Mouse (Mus musculus) activated CD4-positive, CD25-positive, alpha-beta regulatory T cell, adult 4 months (primary cell): ENCODE measurements around the gene Nod2. TPM values are rescaled to one million over a fixed set of nuclear protein-coding genes. Genes with fewer than 3 reads are reported as not detected.

Source experiments
- ATAC-seq: one replicate; pipeline ENCODE4 v1.8.0; 2017
- polyA plus RNA-seq, 2 experiments: library from polyadenylated mRNA; unstranded; fragments of 100-300 nt; shearing (Covaris generic); gene quantifications; one replicate each; pipeline ENCODE4 v1.2.1; 2017

Gene Nod2
- 1 to 10 TPM; 2.5 to 3.6 TPM for polyA plus RNA-seq

- no peak for ATAC-seq
These were observed at the start of gene Nod2 for GRCm38 (mm10) chr8:88646837-88647778. Gene Nod2, plus strand, starts transcription at chr8:88647315.

DNA sequence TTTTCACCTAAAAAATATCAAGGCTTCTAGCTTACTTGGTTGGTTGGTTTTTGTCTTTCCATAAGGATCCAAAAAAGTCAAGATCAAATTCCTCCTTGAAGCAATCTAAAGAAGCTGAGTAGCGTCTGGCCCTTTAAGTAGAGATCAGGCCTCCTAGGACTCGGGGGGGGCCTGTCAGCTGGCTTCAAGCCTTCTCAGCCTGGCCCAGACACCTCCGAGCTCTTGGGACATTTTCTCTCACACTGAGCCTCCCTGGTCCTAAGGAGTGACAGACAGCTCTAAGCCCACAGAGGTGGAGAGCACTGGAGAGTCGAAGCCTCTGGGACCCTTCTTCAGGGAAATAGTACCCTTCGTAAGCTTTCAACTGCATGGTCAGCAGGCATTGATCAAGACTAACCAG is 48.5 kb upstream of the Nod2 start:
- ATAC-seq: no peak

- no peak for ATAC-seq
These were observed 47.6 kb upstream of the Nod2 start for GRCm38 (mm10) chr8:88599491-88599890.

- no peak for ATAC-seq
These were observed 43.6 kb upstream of the Nod2 start for GRCm38 (mm10) chr8:88603446-88603989.

GRCm38 (mm10) chr8:88604065-88605038 is 42.8 kb upstream of the Nod2 start:
- ATAC-seq: no peak

GRCm38 (mm10) chr8:88605361-88606040 is 41.6 kb upstream of the Nod2 start:
- ATAC-seq: no peak

GRCm38 (mm10) chr8:88609036-88609435 is 38.1 kb upstream of the Nod2 start:
- no peak for ATAC-seq

DNA sequence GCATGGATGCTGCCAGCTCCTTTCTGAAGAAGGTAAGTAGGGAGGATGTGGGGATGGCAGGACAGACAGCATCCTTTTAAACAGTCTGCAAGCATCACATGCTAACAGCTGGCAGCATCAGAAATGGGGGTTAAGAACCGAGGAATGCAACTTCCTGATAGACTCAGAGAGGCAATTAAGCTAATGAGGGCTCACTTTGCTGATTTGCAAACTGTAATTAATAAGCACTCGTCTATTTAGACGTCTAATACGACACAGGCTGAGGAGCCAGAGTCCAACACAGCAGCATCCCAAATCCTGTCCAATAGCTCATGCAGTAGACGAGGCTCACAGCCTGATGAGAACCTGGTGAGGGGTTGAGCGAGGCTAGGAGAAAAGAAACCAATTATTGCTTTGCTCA is 36.8 kb upstream of the Nod2 start:
- ATAC-seq: no peak

- no peak for ATAC-seq
These were observed 32.1 kb upstream of the Nod2 start for GRCm38 (mm10) chr8:88614981-88615380.

DNA sequence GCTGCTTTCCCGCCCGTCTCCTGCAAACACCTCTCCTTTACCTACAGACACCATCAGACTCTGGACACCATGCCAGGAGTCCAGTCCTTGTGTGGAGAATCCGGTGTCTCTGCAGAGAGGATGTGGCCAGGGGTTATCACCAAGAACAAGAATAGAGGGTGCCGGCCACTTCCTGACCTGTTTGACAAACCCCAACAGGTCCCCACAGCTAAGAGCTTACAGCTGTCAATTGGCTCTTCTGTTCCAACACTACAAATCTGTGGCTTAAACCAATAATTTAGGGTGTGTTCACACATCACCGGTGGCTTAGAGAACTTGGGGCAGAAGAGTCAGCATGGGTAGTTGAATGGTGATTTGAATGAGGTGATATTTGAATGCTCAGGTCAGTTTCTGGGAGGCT is 28.5 kb upstream of the Nod2 start:
- no peak for ATAC-seq

GRCm38 (mm10) chr8:88619513-88619912 is 27.6 kb upstream of the Nod2 start:
- no peak for ATAC-seq

GRCm38 (mm10) chr8:88620931-88621330 is 26.2 kb upstream of the Nod2 start:
- ATAC-seq: no peak

DNA sequence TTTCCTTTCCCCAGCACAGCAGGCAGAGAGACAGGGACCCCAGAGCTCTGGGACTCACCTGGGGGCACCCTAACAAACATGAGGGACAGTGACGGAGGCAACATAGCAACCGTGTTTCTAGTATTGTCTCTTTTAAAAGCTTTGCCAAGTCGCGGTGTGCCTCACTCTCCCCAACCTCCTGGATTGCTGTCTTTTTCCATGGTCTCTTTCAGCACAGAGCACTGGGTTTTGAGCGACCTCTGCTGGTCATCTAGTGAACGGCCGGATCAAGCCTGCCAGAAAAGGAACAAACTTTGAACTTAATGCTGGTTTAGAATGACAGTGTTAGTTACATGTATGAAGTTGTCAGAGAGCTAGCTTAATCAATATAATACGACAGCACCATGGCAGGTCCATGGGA is 25.7 kb upstream of the Nod2 start:
- ATAC-seq: peak; percentile 37

DNA sequence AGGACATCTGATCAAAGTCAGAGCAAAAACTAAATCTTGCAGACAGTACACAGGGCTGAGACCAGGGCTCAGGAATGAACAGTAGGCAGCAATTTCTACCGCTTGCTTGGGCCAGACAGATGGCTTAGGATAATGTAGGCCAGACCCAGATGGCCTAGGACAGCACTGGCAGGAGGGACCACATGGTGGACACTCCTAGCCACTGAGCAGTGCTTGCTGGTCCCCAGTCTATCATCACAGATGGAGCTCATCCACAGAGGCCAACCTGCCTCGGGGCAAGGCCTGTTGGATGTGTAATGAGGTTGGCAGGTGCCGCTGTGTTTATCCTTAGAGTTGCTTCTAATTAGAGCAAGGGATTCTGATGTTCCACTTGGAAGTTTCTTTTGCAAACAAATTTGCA is 23.8 kb upstream of the Nod2 start:
- ATAC-seq: no peak

DNA sequence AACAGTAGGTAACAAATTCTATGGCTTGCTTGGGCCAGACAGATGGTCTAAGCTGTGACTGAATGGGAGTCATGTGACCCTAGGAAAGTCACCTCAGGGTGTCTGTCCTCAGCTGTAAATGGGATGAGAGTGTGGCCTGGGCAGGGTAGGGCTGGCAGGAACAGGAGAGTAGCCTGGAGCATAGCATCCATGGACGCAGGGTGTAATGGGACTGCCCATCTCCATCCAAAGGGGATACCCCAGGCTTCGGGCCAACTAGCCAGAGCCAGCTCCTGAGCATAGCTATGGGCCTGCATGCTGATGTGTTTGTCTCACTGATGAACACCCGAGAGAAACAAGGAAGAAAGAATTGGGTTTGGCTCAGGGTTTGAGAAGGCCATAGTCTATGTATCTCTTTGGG is 22.8 kb upstream of the Nod2 start:
- no peak for ATAC-seq

DNA sequence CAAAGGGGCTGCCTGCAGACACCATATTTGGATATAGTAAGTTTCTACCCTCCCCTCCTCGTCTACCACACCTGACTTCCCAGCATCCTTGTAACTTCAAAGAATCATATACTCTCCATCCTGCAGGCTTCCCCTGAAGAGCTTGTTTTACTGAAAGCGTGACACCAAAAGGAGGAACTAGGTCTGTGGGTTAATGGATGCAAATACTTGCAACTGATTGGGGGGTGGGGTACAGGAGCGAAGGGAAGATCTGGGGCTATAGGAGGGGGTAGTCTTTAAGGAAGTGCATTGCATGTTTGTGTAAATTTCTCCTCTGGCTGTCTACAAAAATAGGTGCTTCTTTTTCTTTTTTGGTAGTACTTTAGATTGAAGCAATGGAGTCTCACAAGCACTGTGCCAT is 20.7 kb upstream of the Nod2 start:
- no peak for ATAC-seq

- no peak for ATAC-seq
These were observed 20.2 kb upstream of the Nod2 start for GRCm38 (mm10) chr8:88626940-88627264.

DNA sequence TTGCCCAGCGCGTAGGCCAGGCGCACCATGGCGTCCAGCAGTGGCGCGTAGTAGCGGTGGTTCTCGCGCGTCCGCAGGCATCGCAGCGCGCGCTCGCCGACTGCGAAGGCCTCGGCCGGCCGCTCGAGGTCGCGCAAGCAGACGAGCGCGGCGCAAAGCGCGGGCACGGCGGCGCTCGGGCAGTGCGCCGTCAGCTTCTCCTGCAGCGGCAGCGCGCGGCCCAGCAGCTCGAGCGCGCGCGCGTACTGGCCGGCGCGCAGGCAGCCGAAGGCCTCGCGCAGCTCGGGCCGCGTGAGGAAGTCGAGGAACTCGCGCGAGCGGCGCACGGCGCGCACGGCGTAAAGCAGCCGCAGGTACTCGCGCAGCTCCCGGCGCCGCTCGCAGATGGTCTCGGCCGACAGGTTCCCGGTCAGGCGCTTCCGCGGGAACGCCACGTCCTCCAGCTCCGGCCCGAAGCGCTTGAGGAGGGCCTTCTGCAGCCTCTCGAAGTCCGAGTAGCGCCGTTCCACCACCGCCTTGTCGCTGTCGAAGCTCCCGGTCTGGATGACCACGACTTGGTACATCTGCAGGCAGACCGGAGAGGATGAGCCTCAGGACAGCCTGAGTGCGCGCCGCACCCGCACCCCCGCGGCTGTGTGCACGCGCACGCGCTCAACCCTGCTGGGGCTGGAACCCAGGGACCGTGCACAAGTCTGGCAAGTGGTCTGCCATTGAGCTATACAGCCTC is 19.7 kb upstream of the Nod2 start:
- no peak for ATAC-seq

- ATAC-seq: no peak
These were observed 18.9 kb upstream of the Nod2 start for GRCm38 (mm10) chr8:88628001-88628774.

- no peak for ATAC-seq
These were observed 16.9 kb upstream of the Nod2 start for GRCm38 (mm10) chr8:88630225-88630624.

DNA sequence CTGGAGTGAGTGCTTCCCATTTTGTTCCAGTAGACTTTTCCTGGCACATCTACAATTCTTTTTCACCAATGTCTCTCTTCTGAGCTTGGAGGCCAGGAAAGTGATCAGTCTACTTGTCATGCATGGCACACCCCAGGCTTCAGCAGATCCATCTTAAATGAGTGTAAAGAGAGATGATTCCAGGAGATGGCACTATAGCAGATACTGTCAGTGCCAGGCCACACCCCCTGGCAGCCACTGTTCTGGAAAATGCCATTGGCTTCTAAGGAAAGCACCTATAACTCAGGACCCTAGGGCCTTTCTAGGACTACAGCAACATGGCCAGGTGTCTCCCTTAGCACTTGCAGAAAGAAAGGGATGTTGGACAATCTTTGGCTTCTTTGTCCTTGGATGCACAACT is 16.0 kb upstream of the Nod2 start:
- peak; percentile 25 for ATAC-seq
